Mouse (Mus musculus) CH12.LX (cell line): ENCODE measurements at regions not wholly inside any gene's neighbourhood (a gene's known extent, or its start where the extent isn't known, plus 50 kb on each side); places are given as distances from the start of the nearest gene placed in this dataset.
A peak's percentile ranks its signal among the peaks of the same experiment; 100 is the strongest.

Experiments
- DNase-seq: peaks from one replicate; pipeline ENCODE4 v3.0.0-alpha.2; 2013; ENCODE audit errors: extremely low read depth
- H3K27ac ChIP-seq: 2 replicates; pipeline ENCODE4 v1.5.1; 2012; ENCODE audit warnings: low read depth, mild to moderate bottlenecking, control low read depth, moderate library complexity; ENCODE audit not compliant: insufficient read depth
- H3K27me3 ChIP-seq: replicated peaks from 2 replicates; pipeline ENCODE3; 2012; ENCODE audit warnings: inconsistent platforms
- H3K36me3 ChIP-seq, 2 experiments: replicated peaks in 1 of 2; 2 replicates each; pipeline versions ENCODE3 to v1.6.1; 2012; ENCODE audit warnings: inconsistent platforms in 1 of 2, low read length in 1 of 2, mild to moderate bottlenecking in 1 of 2, mixed read lengths in 1 of 2, moderate library complexity in 1 of 2; ENCODE audit not compliant: control insufficient read depth in 1 of 2, insufficient read depth in 1 of 2
- H3K4me1 ChIP-seq, 2 experiments: 2 replicates each; pipeline ENCODE4 v1.6.1; 2012; ENCODE audit warnings: inconsistent platforms in 1 of 2, moderate library complexity in 1 of 2; ENCODE audit not compliant: insufficient read depth in 2 of 2, control insufficient read depth in 1 of 2
- H3K4me2 ChIP-seq: 2 replicates; pipeline ENCODE4 v1.6.1; 2012; ENCODE audit warnings: low read depth, mild to moderate bottlenecking, control low read depth; ENCODE audit not compliant: poor library complexity, insufficient read depth, severe bottlenecking
- H3K4me3 ChIP-seq, 3 experiments: fragments of 150-350 bp in 1 of 3; sonication (generic) in 1 of 3; replicated peaks in 1 of 3; 2 replicates each; pipeline versions ENCODE3 to v1.5.1; 2011 to 2012; ENCODE audit warnings: low read depth in 2 of 3, low read length in 2 of 3, mild to moderate bottlenecking in 2 of 3, moderate library complexity in 2 of 3, control low read depth in 1 of 3, improper control_type of control experiment in 1 of 3, inconsistent platforms in 1 of 3, mixed read lengths in 1 of 3; ENCODE audit not compliant: poor library complexity in 1 of 3
- H3K79me2 ChIP-seq: replicated peaks from 2 replicates; pipeline ENCODE4 v1.6.1; 2012; ENCODE audit warnings: mild to moderate bottlenecking, moderate library complexity; ENCODE audit not compliant: control insufficient read depth, poor library complexity, insufficient read depth, severe bottlenecking; ENCODE audit errors: extremely low read depth
- H3K9ac ChIP-seq: 2 replicates; pipeline ENCODE4 v1.6.1; 2012; ENCODE audit warnings: low read depth, mild to moderate bottlenecking, control low read depth, moderate library complexity; ENCODE audit not compliant: insufficient read depth
- H3K9me3 ChIP-seq: replicated peaks from 2 replicates; pipeline ENCODE3; 2012; ENCODE audit warnings: low read length, inconsistent platforms, mixed read lengths
- BHLHE40 ChIP-seq: IDR thresholded peaks from 2 replicates; pipeline ENCODE4 v1.6.1; 2011; ENCODE audit warnings: mild to moderate bottlenecking, low read depth, low read length, improper control_type of control experiment
- CHD1 ChIP-seq: IDR thresholded peaks from 2 replicates; pipeline ENCODE4 v1.6.1; 2012; ENCODE audit warnings: low read depth, low read length, improper control_type of control experiment, inconsistent platforms
- CHD2 ChIP-seq: IDR thresholded peaks from 2 replicates; pipeline ENCODE4 v1.6.1; 2011; ENCODE audit warnings: low read length, improper control_type of control experiment
- CTCF ChIP-seq, 2 experiments: IDR thresholded peaks in 1 of 2; conservative IDR thresholded peaks in 1 of 2; 2 replicates each; pipeline ENCODE4 v1.5.1; 2011 to 2012; ENCODE audit warnings: low read depth in 2 of 2, low read length in 2 of 2, improper control_type of control experiment in 1 of 2, inconsistent platforms in 1 of 2, mild to moderate bottlenecking in 1 of 2, moderate library complexity in 1 of 2
- E2F4 ChIP-seq: IDR thresholded peaks from 2 replicates; pipeline ENCODE4 v1.6.1; 2011; ENCODE audit warnings: low read depth, low read length, improper control_type of control experiment; ENCODE audit not compliant: insufficient replicate concordance
- ELF1 ChIP-seq: IDR thresholded peaks from 2 replicates; pipeline ENCODE4 v1.6.1; 2014; ENCODE audit warnings: low read depth, mild to moderate bottlenecking, inconsistent platforms, low read length, improper control_type of control experiment
- EP300 ChIP-seq: IDR thresholded peaks from 2 replicates; pipeline ENCODE4 v1.6.1; 2011; ENCODE audit warnings: low read length, improper control_type of control experiment
- ETS1 ChIP-seq: conservative IDR thresholded peaks from 2 replicates; pipeline ENCODE4 v1.6.1; 2012; ENCODE audit warnings: low read depth, mild to moderate bottlenecking, inconsistent platforms, low read length, improper control_type of control experiment, moderate library complexity
- GABPA ChIP-seq: IDR thresholded peaks from 2 replicates; pipeline ENCODE4 v1.6.1; 2012; ENCODE audit warnings: low read depth, low read length, improper control_type of control experiment, inconsistent platforms; ENCODE audit not compliant: insufficient replicate concordance
- HCFC1 ChIP-seq: IDR thresholded peaks from 2 replicates; pipeline ENCODE4 v1.6.1; 2012; ENCODE audit warnings: low read depth, mild to moderate bottlenecking, inconsistent platforms, low read length, improper control_type of control experiment
- IRF4 ChIP-seq: IDR thresholded peaks from 2 replicates; pipeline ENCODE4 v1.6.1; 2014; ENCODE audit warnings: low read depth, mild to moderate bottlenecking, inconsistent platforms, low read length, improper control_type of control experiment
- JUN ChIP-seq: IDR thresholded peaks from 2 replicates; pipeline ENCODE4 v1.6.1; 2011; ENCODE audit warnings: low read depth, mild to moderate bottlenecking, low read length, improper control_type of control experiment, moderate library complexity; ENCODE audit not compliant: insufficient read depth
- JUND ChIP-seq: conservative IDR thresholded peaks from 2 replicates; pipeline ENCODE4 v1.6.1; 2011; ENCODE audit warnings: low read depth, low read length, improper control_type of control experiment
- KAT2A ChIP-seq: IDR thresholded peaks from 2 replicates; pipeline ENCODE4 v1.6.1; 2012; ENCODE audit warnings: low read length, improper control_type of control experiment, inconsistent platforms; ENCODE audit not compliant: insufficient replicate concordance
- MAFK ChIP-seq: IDR thresholded peaks from 2 replicates; pipeline ENCODE4 v1.6.1; 2011; ENCODE audit warnings: low read length, improper control_type of control experiment; ENCODE audit not compliant: insufficient replicate concordance
- MAX ChIP-seq: IDR thresholded peaks from 2 replicates; pipeline ENCODE4 v1.6.1; 2011; ENCODE audit warnings: low read length, improper control_type of control experiment
- MAZ ChIP-seq: IDR thresholded peaks from 2 replicates; pipeline ENCODE4 v1.6.1; 2012; ENCODE audit warnings: low read depth, mild to moderate bottlenecking, inconsistent platforms, low read length, improper control_type of control experiment, moderate library complexity
- MEF2A ChIP-seq: IDR thresholded peaks from 2 replicates; pipeline ENCODE4 v1.6.1; 2014; ENCODE audit warnings: low read depth, mild to moderate bottlenecking, inconsistent platforms, low read length, improper control_type of control experiment, borderline replicate concordance
- MXI1 ChIP-seq: IDR thresholded peaks from 2 replicates; pipeline ENCODE4 v1.6.1; 2011; ENCODE audit warnings: mild to moderate bottlenecking, low read depth, low read length, improper control_type of control experiment
- MYC ChIP-seq: IDR thresholded peaks from 2 replicates; pipeline ENCODE4 v1.6.1; 2011; ENCODE audit warnings: low read depth, mild to moderate bottlenecking, improper control_type of control experiment, low read length
- NELFE ChIP-seq: IDR thresholded peaks from 2 replicates; pipeline ENCODE4 v1.6.1; 2011; ENCODE audit warnings: low read depth, low read length, improper control_type of control experiment
- NRF1 ChIP-seq: IDR thresholded peaks from 2 replicates; pipeline ENCODE4 v1.6.1; 2014; ENCODE audit warnings: low read depth, mild to moderate bottlenecking, inconsistent platforms, low read length, improper control_type of control experiment, moderate library complexity
- PAX5 ChIP-seq: IDR thresholded peaks from 2 replicates; pipeline ENCODE4 v1.6.1; 2012; ENCODE audit warnings: low read length, inconsistent platforms, mixed read lengths
- POLR2A ChIP-seq: IDR thresholded peaks from 2 replicates; pipeline ENCODE4 v1.6.1; 2011; ENCODE audit warnings: low read depth, mild to moderate bottlenecking, improper control_type of control experiment, low read length
- POLR2AphosphoS2 ChIP-seq: IDR thresholded peaks from 2 replicates; pipeline ENCODE4 v1.6.1; 2011; ENCODE audit warnings: low read depth, low read length, improper control_type of control experiment
- RAD21 ChIP-seq: IDR thresholded peaks from 2 replicates; pipeline ENCODE4 v1.6.1; 2011; ENCODE audit warnings: low read depth, mild to moderate bottlenecking, low read length, improper control_type of control experiment, moderate library complexity
- RCOR1 ChIP-seq: conservative IDR thresholded peaks from 2 replicates; pipeline ENCODE4 v1.6.1; 2012; ENCODE audit warnings: low read depth, mild to moderate bottlenecking, inconsistent platforms, low read length, improper control_type of control experiment
- SIN3A ChIP-seq: IDR thresholded peaks from 2 replicates; pipeline ENCODE4 v1.6.1; 2012; ENCODE audit warnings: low read length, improper control_type of control experiment, inconsistent platforms
- SMC3 ChIP-seq: IDR thresholded peaks from 2 replicates; pipeline ENCODE4 v1.6.1; 2011; ENCODE audit warnings: low read depth, low read length, improper control_type of control experiment
- TBP ChIP-seq: conservative IDR thresholded peaks from 2 replicates; pipeline ENCODE4 v1.6.1; 2011; ENCODE audit warnings: low read depth, low read length, improper control_type of control experiment
- TCF12 ChIP-seq: IDR thresholded peaks from 2 replicates; pipeline ENCODE4 v1.6.1; 2014; ENCODE audit warnings: low read depth, mild to moderate bottlenecking, inconsistent platforms, low read length, improper control_type of control experiment
- UBTF ChIP-seq: IDR thresholded peaks from 2 replicates; pipeline ENCODE4 v1.6.1; 2012; ENCODE audit warnings: low read depth, mild to moderate bottlenecking, inconsistent platforms, low read length, improper control_type of control experiment, moderate library complexity
- USF1 ChIP-seq: IDR thresholded peaks from 2 replicates; pipeline ENCODE4 v1.6.1; 2014; ENCODE audit warnings: low read depth, mild to moderate bottlenecking, inconsistent platforms, low read length, improper control_type of control experiment
- USF2 ChIP-seq: conservative IDR thresholded peaks from 2 replicates; pipeline ENCODE4 v1.6.1; 2011; ENCODE audit warnings: low read depth, low read length, improper control_type of control experiment
- ZC3H11A ChIP-seq: IDR thresholded peaks from 2 replicates; pipeline ENCODE4 v1.6.1; 2012; ENCODE audit warnings: low read depth, mild to moderate bottlenecking, inconsistent platforms, low read length, improper control_type of control experiment
- ZKSCAN1 ChIP-seq: IDR thresholded peaks from 2 replicates; pipeline ENCODE4 v1.6.1; 2012; ENCODE audit warnings: low read depth, inconsistent platforms, low read length, improper control_type of control experiment, borderline replicate concordance
- ZMIZ1 ChIP-seq: IDR thresholded peaks from 2 replicates; pipeline ENCODE4 v1.6.1; 2012; ENCODE audit warnings: low read depth, mild to moderate bottlenecking, inconsistent platforms, low read length, improper control_type of control experiment
- ZNF384 ChIP-seq: IDR thresholded peaks from 2 replicates; pipeline ENCODE4 v1.6.1; 2012; ENCODE audit warnings: low read depth, low read length, improper control_type of control experiment, inconsistent platforms
- dilution Hi-C: fragments of 300-500 bp; cut with MboI; formaldehyde crosslinking; loops from 2 replicates; pipeline ENCODE4 v1.14.3; 2020; ENCODE audit warnings: low sequenced_read_pairs; ENCODE audit not compliant: extremely low pct_unique_long_range_greater_than_20kb, extremely low pct_ligation_motif_present
- in situ Hi-C: fragments of 300-500 bp; cut with MboI; formaldehyde crosslinking; loops from 3 replicates; pipeline ENCODE4 v1.14.3; 2019; ENCODE audit warnings: low sequenced_read_pairs, low pct_ligation_motif_present, low pct_unique_long_range_greater_than_20kb, mixed read lengths

DNA sequence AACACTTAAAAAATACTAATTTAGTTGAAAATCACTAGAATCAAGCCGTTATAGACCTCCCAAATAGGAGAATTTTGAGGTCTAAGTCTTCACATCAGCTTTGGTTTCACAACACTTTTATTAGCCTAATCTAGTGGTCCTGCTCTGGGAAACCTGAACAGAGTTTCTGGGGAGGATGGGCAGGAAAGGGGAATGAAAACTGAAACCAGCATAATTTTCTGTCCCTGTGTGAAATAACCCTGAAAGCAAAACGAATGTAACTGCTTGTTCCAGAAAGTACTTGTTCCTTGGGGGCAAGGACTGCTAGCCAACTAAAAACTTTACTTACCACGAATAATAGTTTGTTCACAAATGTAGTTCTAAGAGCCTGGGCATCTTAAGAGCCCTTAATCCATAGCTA is 508.0 kb upstream of the Cited2 start:
- H3K4me3 ChIP-seq = no peak overlapping the region
- peak overlapping the region; percentile 71; the same call in 1 of the 2 replicates for H3K4me2 ChIP-seq
- peaks cover 2 to 24% of the 10 kb centered on the region in 2 experiments; a peak in 3 of 4 replicates for H3K4me1 ChIP-seq
- H3K9ac ChIP-seq = 0 out of 2 replicates have a peak overlapping the region, but pooled peaks have one; percentile 33
- H3K27me3 ChIP-seq = no peaks in the 10 kb centered on the region
- in situ Hi-C loops (no loop called here), dilution Hi-C loops (no loop called here)
- peak; percentile 32 for DNase-seq
- H3K36me3 ChIP-seq = no peaks in the 10 kb centered on the region
- peak overlapping the region; percentile 19; the same call in 1 of the 2 replicates for H3K27ac ChIP-seq
- no peaks in the 10 kb centered on the region for H3K79me2 ChIP-seq
- TF ChIP-seq SMC3 = no peak; the same call in 1 of the 2 replicates
- TF ChIP-seq CHD2 = peak; percentile 83
- peak; percentile 70 for TF ChIP-seq ETS1
- TF ChIP-seq GABPA = no peak
- no peak for TF ChIP-seq POLR2A
- TF ChIP-seq SIN3A = no peak
- TF ChIP-seq ZKSCAN1 = no peak
- peak; percentile 1 for TF ChIP-seq RAD21
- TF ChIP-seq IRF4 = peak; percentile 86
- TF ChIP-seq MAX = no peak
- peak; percentile 52; the same call in 1 of the 2 replicates for TF ChIP-seq TCF12
- no peak for TF ChIP-seq HCFC1
- no peak for TF ChIP-seq USF1
- TF ChIP-seq MEF2A = peak; percentile 52
- 0 out of 2 replicates have a peak, but pooled peaks have one; percentile 41 for TF ChIP-seq MYC
- TF ChIP-seq PAX5 = no peak
- TF ChIP-seq MAFK = no peak
- TF ChIP-seq ZNF384 = no peak
- peak; percentile 49; the same call in 1 of the 2 replicates for TF ChIP-seq JUND
- no peak for TF ChIP-seq MXI1
- TF ChIP-seq POLR2AphosphoS2 = no peak
- no peak for TF ChIP-seq MAZ
- no peak for TF ChIP-seq CHD1
- TF ChIP-seq JUN = peak; percentile 27; the same call in 1 of the 2 replicates
- no peak for TF ChIP-seq NELFE
- peak; percentile 67 for TF ChIP-seq BHLHE40
- no peak for TF ChIP-seq ZMIZ1
- no peak for TF ChIP-seq E2F4
- no peak for TF ChIP-seq UBTF
- TF ChIP-seq RCOR1 = peak; percentile 47; the same call in 1 of the 2 replicates
- TF ChIP-seq USF2 = no peak
- TF ChIP-seq EP300 = peak; percentile 90
- no peak for TF ChIP-seq KAT2A
- TF ChIP-seq TBP = no peak
- no peak for TF ChIP-seq ELF1
- no peak for TF ChIP-seq NRF1
- no peak for TF ChIP-seq ZC3H11A
- TF ChIP-seq CTCF (conservative IDR thresholded peaks at IDR 0.05 in 1 of 2, IDR thresholded peaks at IDR 0.05 in 1 of 2; ENCODE audit: low read depth in 2 of 2, low read length in 2 of 2) = no peak
- no peaks in the 10 kb centered on the region for H3K9me3 ChIP-seq
